In genomic region chr3:100439088-100439487, GRCm38 (mm10) we compare ENCODE assay signal across 15 mouse cellular contexts. TPM values are rescaled to one million over a fixed set of nuclear protein-coding genes. Genes with fewer than 3 reads are reported as not detected.
DNase-seq lines count a peak whose midpoint lies in the region; ATAC-seq and TF ChIP-seq lines count a peak whose summit lies in the region.
"Had no signal": no experiment of that assay in that cellular context is flagged by ENCODE, and none has a peak within 500 bp of the region (broad histone marks: within the 10 kb centered on the region; RNA-seq: fewer than 3 reads in every experiment).

No protein-coding gene starts in this region.

- H3K9ac ChIP-seq in lung, embryonic 14.5 days = no peak overlapping the region
- no peak overlapping the region for H3K9ac ChIP-seq in lung, postnatal 0 days (replicated peaks; ENCODE audit: low read depth)
- peak overlapping the region; percentile 64 for H3K9ac ChIP-seq in liver, embryonic 12.5 days
- H3K9ac ChIP-seq: limb, embryonic 15.5 days; midbrain, embryonic 15.5 days; neural tube, embryonic 15.5 days had no signal

- H3K27me3 ChIP-seq in lung, embryonic 14.5 days (ENCODE audit: insufficient read depth, low read length) = no peaks in the 10 kb centered on the region
- no peaks in the 10 kb centered on the region for H3K27me3 ChIP-seq in lung, postnatal 0 days (replicated peaks; ENCODE audit: insufficient read depth, low read length)
- no peaks in the 10 kb centered on the region for H3K27me3 ChIP-seq in liver, embryonic 12.5 days (replicated peaks)
- no peaks in the 10 kb centered on the region for H3K27me3 ChIP-seq in splenic B cell, adult 2 months (ENCODE audit: control insufficient read depth, insufficient read depth, low read length, poor library complexity, severe bottlenecking)
- H3K27me3 ChIP-seq: limb, embryonic 15.5 days; midbrain, embryonic 15.5 days; neural tube, embryonic 15.5 days had no signal

- no peak overlapping the region for H3K4me3 ChIP-seq in lung, embryonic 14.5 days (ENCODE audit: low read depth, low read length)
- no peak overlapping the region for H3K4me3 ChIP-seq in lung, postnatal 0 days (ENCODE audit: low read depth, low read length)
- peak overlapping the region; percentile 18 for H3K4me3 ChIP-seq in liver, embryonic 12.5 days
- H3K4me3 ChIP-seq: limb, embryonic 15.5 days; midbrain, embryonic 15.5 days; neural tube, embryonic 15.5 days had no signal

- no peaks in the 10 kb centered on the region for H3K36me3 ChIP-seq in lung, embryonic 14.5 days (ENCODE audit: insufficient read depth)
- H3K36me3 ChIP-seq in lung, postnatal 0 days (ENCODE audit: insufficient read depth, low read length) = no peaks in the 10 kb centered on the region
- H3K36me3 ChIP-seq in liver, embryonic 12.5 days = no peaks in the 10 kb centered on the region
- no peaks in the 10 kb centered on the region for H3K36me3 ChIP-seq in splenic B cell, adult 2 months (ENCODE audit: control insufficient read depth, insufficient read depth, low read length, poor library complexity, severe bottlenecking)
- H3K36me3 ChIP-seq: limb, embryonic 15.5 days; midbrain, embryonic 15.5 days; neural tube, embryonic 15.5 days had no signal

- H3K4me2 ChIP-seq in lung, embryonic 14.5 days = no peak overlapping the region
- no peak overlapping the region for H3K4me2 ChIP-seq in lung, postnatal 0 days (replicated peaks; ENCODE audit: low read depth, low read length)
- peak overlapping the region; percentile 66 for H3K4me2 ChIP-seq in liver, embryonic 12.5 days
- H3K4me2 ChIP-seq: limb, embryonic 15.5 days; midbrain, embryonic 15.5 days; neural tube, embryonic 15.5 days had no signal

- ATAC-seq in lung, embryonic 14.5 days (ENCODE audit: insufficient read depth) = no peak
- no peak for ATAC-seq in lung, postnatal 0 days
- peak; percentile 20 for ATAC-seq in erythroblast, adult 5-6 weeks (replicated peaks; ENCODE audit: low FRiP score, poor library complexity, severe bottlenecking)
- ATAC-seq in liver, embryonic 12.5 days = no peak
- ATAC-seq: midbrain, embryonic 15.5 days had no signal

- no peak for TF ChIP-seq EP300 in lung, postnatal 0 days (IDR thresholded peaks at IDR 0.05)

- H3K4me1 ChIP-seq in lung, embryonic 14.5 days (ENCODE audit: insufficient read depth) = 0 out of 2 replicates have a peak, but pooled peaks cover 5% of the 10 kb centered on the region
- H3K4me1 ChIP-seq in lung, postnatal 0 days (ENCODE audit: insufficient read depth, low read depth, low read length) = no peaks in the 10 kb centered on the region
- H3K4me1 ChIP-seq in liver, embryonic 12.5 days = peaks cover 67% of the 10 kb centered on the region
- H3K4me1 ChIP-seq: limb, embryonic 15.5 days; midbrain, embryonic 15.5 days had no signal

- H3K27ac ChIP-seq in lung, embryonic 14.5 days (ENCODE audit: low read depth) = peak overlapping the region; percentile 42; the same call in 1 of the 2 replicates
- H3K27ac ChIP-seq in lung, postnatal 0 days (ENCODE audit: low read length) = no peak overlapping the region
- H3K27ac ChIP-seq in liver, embryonic 12.5 days = peak overlapping the region; percentile 98
- H3K27ac ChIP-seq: limb, embryonic 15.5 days; midbrain, embryonic 15.5 days; neural tube, embryonic 15.5 days had no signal

- WGBS in lung, embryonic 14.5 days = 57% methylated on average over 3 of the region's 3 CpGs
- WGBS in lung, postnatal 0 days = 44% methylated on average over 3 of the region's 3 CpGs
- 33% methylated on average over 3 of the region's 3 CpGs for WGBS in liver, embryonic 12.5 days (ENCODE audit: insufficient replicate concordance)

- no peaks in the 10 kb centered on the region for H3K9me3 ChIP-seq in lung, embryonic 14.5 days (ENCODE audit: low read depth, low read length)
- no peaks in the 10 kb centered on the region for H3K9me3 ChIP-seq in lung, postnatal 0 days (ENCODE audit: low read length)
- no peaks in the 10 kb centered on the region for H3K9me3 ChIP-seq in liver, embryonic 12.5 days (replicated peaks)
- H3K9me3 ChIP-seq: limb, embryonic 15.5 days; midbrain, embryonic 15.5 days; neural tube, embryonic 15.5 days had no signal

- TF ChIP-seq CTCF in lung, embryonic 14.5 days (IDR thresholded peaks at IDR 0.05; ENCODE audit: low read depth) = no peak
- no peak for TF ChIP-seq CTCF in lung, postnatal 0 days (IDR thresholded peaks at IDR 0.05)

- no peak for DNase-seq in lung, embryonic 14.5 days
- no peak for DNase-seq in lung, postnatal 0 days (ENCODE audit: low spot score)
- peak; percentile 46 for DNase-seq in splenic B cell, adult 2 months (ENCODE audit: low read depth, low spot score)
- no peak for DNase-seq in MN1 (ENCODE audit: low spot score)
- DNase-seq in adrenal gland, postnatal 36 days = no peak
- DNase-seq: cerebellum, adult 9-11 months; heart, postnatal 4 days; kidney, adult 9 months; right cerebral cortex, postnatal 25 days; thymus, postnatal 14 days had no signal

RNA-seq across cellular contexts. Expression of gene Tent5c, which starts 50.0 kb away (rescaled TPM):
- 6.9 and 8.7 TPM in 2 replicates for polyA plus RNA-seq in lung, embryonic 14.5 days (2014; fragmentation: Nextera tagmentation; extraction: Ambion mirVana)
- polyA plus RNA-seq in lung, postnatal 0 days (2015; fragmentation: Nextera tagmentation; extraction: Ambion mirVana) = 11.5 and 14.0 TPM in 2 replicates
- total RNA-seq in erythroblast, adult 5-6 weeks (2015; ENCODE audit: low replicate concordance) = 608 and 670 TPM in 2 replicates
- 1,090 and 1,183 TPM in 2 replicates for total RNA-seq in erythroblast, adult 5-6 weeks (2017; ENCODE audit: low replicate concordance)
- 59.8 and 63.3 TPM in 2 replicates for polyA plus RNA-seq in liver, embryonic 12.5 days (2016; fragmentation: Nextera tagmentation; extraction: Ambion mirVana)
- total RNA-seq in adrenal gland, postnatal 36 days (2021) = 10 to 100 TPM in 1 of 2 experiments, 1 to 10 TPM in 1; 6.3 to 12.5 TPM
